Mouse (Mus musculus) layer of hippocampus, postnatal 14 days (tissue): Measurements from ENCODE around the gene C1qb. TPM values are rescaled to one million over a fixed set of nuclear protein-coding genes. Genes with fewer than 3 reads are reported as not detected.

Experiments used
- DNase-seq, 2 experiments: peaks; one replicate each; pipeline ENCODE4 v3.0.0; 2021 to 2022; ENCODE audit warnings: low spot score in 2 of 2, mixed read lengths in 1 of 2
- long read RNA-seq, 2 experiments: library from polyadenylated mRNA; stranded (forward); transcript quantifications; one replicate each; pipeline ENCODE4 v2.0.0; 2021
- total RNA-seq, 2 experiments: library from RNA; stranded (reverse); gene quantifications; 2 replicates each; pipeline ENCODE4 v1.2.3; 2021

C1qb gene
- total RNA-seq = 10 to 100 TPM; 40.7 to 47.6 TPM
- long read RNA-seq, experiment 1, transcript C1qb-201 (3 exons, 1,088 nt) = major isoform, 31 of 33 reads
- long read RNA-seq, experiment 1, partial matches to known transcripts = 1 of 33 reads
- long read RNA-seq, experiment 1, other reads (novel, unspliced or antisense) = 1 of 33 reads
- long read RNA-seq, experiment 2, transcript C1qb-201 (3 exons, 1,088 nt) = major isoform, 80 of 85 reads
- long read RNA-seq, experiment 2, partial matches to known transcripts = 5 of 85 reads
- long read RNA-seq, experiment 2, other reads (novel, unspliced or antisense) = 0 of 85 reads

GRCm38 (mm10) chr4:136886101-136886500, at the start of gene C1qb:
TSS of gene C1qb (minus strand) at chr4:136886187.
- no peak for DNase-seq

GRCm38 (mm10) chr4:136934746-136935613, 49.0 kb upstream of the C1qb start:
- no peak for DNase-seq

GRCm38 (mm10) chr4:136930474-136930873, 44.5 kb upstream of the C1qb start:
- no peak for DNase-seq

- no peak for DNase-seq
Observed at GRCm38 (mm10) chr4:136928928-136929327, 42.9 kb upstream of the C1qb start.

- no peak for DNase-seq
Observed at GRCm38 (mm10) chr4:136925804-136926203, 39.8 kb upstream of the C1qb start.

- no peak for DNase-seq
Observed at GRCm38 (mm10) chr4:136924529-136924928, 38.5 kb upstream of the C1qb start.

- DNase-seq = peak in 1 of 2 experiments; percentile 58
Observed at GRCm38 (mm10) chr4:136919526-136919925, 33.5 kb upstream of the C1qb start.

- DNase-seq = no peak
Observed at GRCm38 (mm10) chr4:136918834-136919233, 32.8 kb upstream of the C1qb start.

GRCm38 (mm10) chr4:136917165-136917524, 31.2 kb upstream of the C1qb start:
- no peak for DNase-seq

- peak in 1 of 2 experiments; percentile 65 for DNase-seq
Observed at GRCm38 (mm10) chr4:136916359-136917164, 30.6 kb upstream of the C1qb start.

- no peak for DNase-seq
Observed at GRCm38 (mm10) chr4:136912841-136913240, 26.9 kb upstream of the C1qb start.

GRCm38 (mm10) chr4:136911804-136912203, 25.8 kb upstream of the C1qb start:
- no peak for DNase-seq

GRCm38 (mm10) chr4:136911211-136911646, 25.2 kb upstream of the C1qb start:
- DNase-seq = no peak

- DNase-seq = no peak
Observed at GRCm38 (mm10) chr4:136907809-136908208, 21.8 kb upstream of the C1qb start.

GRCm38 (mm10) chr4:136907033-136907432, 21.0 kb upstream of the C1qb start:
- no peak for DNase-seq

GRCm38 (mm10) chr4:136904767-136905539, 19.0 kb upstream of the C1qb start:
- no peak for DNase-seq

GRCm38 (mm10) chr4:136899154-136899553, 13.2 kb upstream of the C1qb start:
- no peak for DNase-seq

GRCm38 (mm10) chr4:136898637-136899036, 12.7 kb upstream of the C1qb start, which contains the start of gene C1qa:
TSS of gene C1qa (minus strand) at chr4:136898803.
- DNase-seq = no peak

- no peak for DNase-seq
Observed at GRCm38 (mm10) chr4:136898084-136898598, 12.2 kb upstream of the C1qb start.

GRCm38 (mm10) chr4:136896461-136896860, 10.5 kb upstream of the C1qb start:
- no peak for DNase-seq
